Mouse (Mus musculus) erythroblast, embryonic 14.5 days (primary cell): Measurements from ENCODE around the gene Atg10. TPM values are rescaled to one million over a fixed set of nuclear protein-coding genes. Genes with fewer than 3 reads are reported as not detected.

Experiments used
- H3K27me3 ChIP-seq: 2 replicates; pipeline ENCODE4 v1.6.1; 2012; ENCODE audit warnings: inconsistent platforms; ENCODE audit not compliant: control insufficient read depth
- H3K36me3 ChIP-seq: 2 replicates; pipeline ENCODE4 v1.6.1; 2012; ENCODE audit warnings: mild to moderate bottlenecking, inconsistent platforms; ENCODE audit not compliant: control insufficient read depth
- H3K4me1 ChIP-seq: 2 replicates; pipeline ENCODE4 v1.6.1; 2012; ENCODE audit warnings: inconsistent platforms; ENCODE audit not compliant: control insufficient read depth
- H3K4me3 ChIP-seq: replicated peaks from 2 replicates; pipeline ENCODE3; 2012; ENCODE audit warnings: moderate library complexity, mild to moderate bottlenecking, inconsistent platforms
- H3K9me3 ChIP-seq: 2 replicates; pipeline ENCODE4 v1.6.1; 2012; ENCODE audit warnings: low read length, inconsistent platforms, mixed read lengths; ENCODE audit not compliant: control insufficient read depth
- GATA1 ChIP-seq: IDR thresholded peaks from 2 replicates; pipeline ENCODE4 v1.6.1; 2012; ENCODE audit warnings: low read length, inconsistent platforms, mixed read lengths
- TAL1 ChIP-seq: IDR thresholded peaks from 3 replicates; pipeline ENCODE4 v1.6.1; 2012; ENCODE audit warnings: low read length, inconsistent platforms, mixed read lengths
- polyA plus RNA-seq: library from polyadenylated mRNA; stranded (reverse); fragments of >175 nt; gene quantifications from 2 replicates; pipeline ENCODE4 v1.2.3, GENCODE M21; 2012

Gene Atg10
- polyA plus RNA-seq, 1 experiment: not detected

DNA sequence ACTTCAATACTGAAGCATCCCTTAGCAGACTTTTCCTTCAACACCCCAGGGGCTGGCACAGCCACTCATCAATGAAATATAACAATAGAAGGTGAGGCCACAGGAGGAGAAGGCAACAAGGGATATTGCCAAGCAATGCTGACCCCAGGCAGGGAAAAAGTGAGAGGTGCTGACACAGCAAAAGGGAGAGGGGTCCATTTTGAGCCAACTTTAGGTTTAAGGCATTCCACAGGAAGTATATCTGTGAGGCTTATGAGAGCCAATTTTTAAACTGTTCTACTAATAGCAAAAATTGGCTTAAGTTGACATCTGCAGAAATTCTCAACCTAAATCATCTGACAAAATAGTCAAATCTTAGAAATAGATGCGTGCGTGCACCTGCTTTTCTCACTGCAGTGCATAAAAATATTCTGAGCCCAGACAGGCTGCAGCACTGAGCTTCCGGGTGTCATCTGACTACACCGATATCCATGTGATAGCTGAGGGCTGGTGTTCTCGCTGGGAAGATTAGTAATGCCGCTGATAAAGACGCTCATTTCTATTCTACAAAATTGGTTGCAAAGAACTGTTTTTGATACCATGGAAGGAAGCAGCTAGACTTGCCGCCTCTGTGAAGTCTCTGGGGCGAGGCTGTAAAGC, 116.3 kb downstream of the Atg10 start:
- Histone ChIP-seq H3K9me3 (no peaks in the 10 kb centered on the region), H3K4me1 (no peaks in the 10 kb centered on the region), H3K36me3 (no peaks in the 10 kb centered on the region), H3K4me3 (no peak overlapping the region), H3K27me3 (no peaks in the 10 kb centered on the region)
- TF ChIP-seq TAL1: no peak
- TF ChIP-seq GATA1: no peak

DNA sequence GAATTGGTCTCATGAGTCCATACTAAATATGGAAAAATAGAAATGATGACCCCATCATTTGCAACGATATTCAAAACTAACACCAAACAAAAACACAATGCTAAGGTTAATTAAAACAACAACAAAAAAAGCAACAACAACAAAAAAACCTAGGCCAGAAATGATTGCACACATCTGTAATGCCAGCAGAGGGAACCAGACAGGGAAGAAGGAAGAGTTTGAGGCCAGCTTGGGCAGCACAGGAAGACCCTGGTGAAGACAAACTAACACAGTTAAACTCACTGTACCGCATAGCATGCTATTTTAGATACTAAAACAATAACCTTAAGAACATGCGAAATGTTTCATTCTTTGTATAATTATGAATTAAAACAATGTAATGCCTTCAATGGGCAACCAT, 121.5 kb downstream of the Atg10 start:
- Histone ChIP-seq H3K36me3 (no peaks in the 10 kb centered on the region), H3K4me1 (no peaks in the 10 kb centered on the region), H3K27me3 (no peaks in the 10 kb centered on the region), H3K4me3 (no peak overlapping the region), H3K9me3 (no peaks in the 10 kb centered on the region)
- no peak for TF ChIP-seq TAL1
- TF ChIP-seq GATA1: no peak

- TF ChIP-seq TAL1 (no peak), GATA1 (no peak)
- Histone ChIP-seq H3K36me3 (no peaks in the 10 kb centered on the region), H3K27me3 (no peaks in the 10 kb centered on the region), H3K4me1 (no peaks in the 10 kb centered on the region), H3K4me3 (no peak overlapping the region), H3K9me3 (no peaks in the 10 kb centered on the region)
These were observed 123.4 kb downstream of the Atg10 start for GRCm38 (mm10) chr13:91100417-91100816.

GRCm38 (mm10) chr13:91094851-91095250, 128.9 kb downstream of the Atg10 start:
- TF ChIP-seq GATA1: no peak
- TF ChIP-seq TAL1: no peak
- no peaks in the 10 kb centered on the region for H3K4me1 ChIP-seq

DNA sequence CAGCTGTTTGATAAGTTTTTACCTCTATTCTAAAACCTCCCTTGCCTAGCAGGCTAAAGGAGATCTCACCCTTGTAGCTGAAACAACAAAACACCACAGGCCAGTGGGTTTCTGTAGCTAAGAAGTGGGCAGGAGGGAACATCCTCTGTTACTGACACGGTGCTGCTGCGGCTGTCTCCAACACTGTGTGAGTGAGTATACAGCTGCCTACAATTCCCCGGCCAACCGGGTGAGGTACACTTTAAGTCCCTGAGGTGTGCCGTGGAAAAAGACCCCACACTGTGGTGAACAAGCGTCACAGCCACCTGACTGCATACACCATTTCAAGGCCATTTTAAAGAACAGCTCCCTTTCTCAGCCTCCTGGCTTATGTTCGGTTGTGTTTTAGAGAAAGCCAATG, 129.6 kb downstream of the Atg10 start:
- no peaks in the 10 kb centered on the region for H3K27me3 ChIP-seq

More at GRCm38 (mm10) chr13:91094851-91095250, 128.9 kb downstream of the Atg10 start:
- Histone ChIP-seq H3K4me3 (no peak overlapping the region), H3K36me3 (no peaks in the 10 kb centered on the region), H3K27me3 (no peaks in the 10 kb centered on the region), H3K9me3 (no peaks in the 10 kb centered on the region; the same call in 1 of the 2 replicates)

GRCm38 (mm10) chr13:91093610-91094009, 130.2 kb downstream of the Atg10 start:
- Histone ChIP-seq H3K4me3 (no peak overlapping the region), H3K27me3 (no peaks in the 10 kb centered on the region), H3K4me1 (no peaks in the 10 kb centered on the region), H3K36me3 (no peaks in the 10 kb centered on the region), H3K9me3 (no peaks in the 10 kb centered on the region; the same call in 1 of the 2 replicates)
- no peak for TF ChIP-seq TAL1
- no peak for TF ChIP-seq GATA1

More for the DNA sequence above, 129.6 kb downstream of the Atg10 start:
- Histone ChIP-seq H3K4me1 (no peaks in the 10 kb centered on the region), H3K36me3 (no peaks in the 10 kb centered on the region), H3K4me3 (no peak overlapping the region), H3K9me3 (no peaks in the 10 kb centered on the region; the same call in 1 of the 2 replicates)
- no peak for TF ChIP-seq GATA1
- no peak for TF ChIP-seq TAL1

GRCm38 (mm10) chr13:91093162-91093561, 130.6 kb downstream of the Atg10 start:
- H3K4me3 ChIP-seq: no peak overlapping the region
- no peaks in the 10 kb centered on the region for H3K4me1 ChIP-seq
- H3K9me3 ChIP-seq: no peaks in the 10 kb centered on the region; the same call in 1 of the 2 replicates
- no peaks in the 10 kb centered on the region for H3K36me3 ChIP-seq
- H3K27me3 ChIP-seq: no peaks in the 10 kb centered on the region
- TF ChIP-seq GATA1 (no peak), TAL1 (no peak)

DNA sequence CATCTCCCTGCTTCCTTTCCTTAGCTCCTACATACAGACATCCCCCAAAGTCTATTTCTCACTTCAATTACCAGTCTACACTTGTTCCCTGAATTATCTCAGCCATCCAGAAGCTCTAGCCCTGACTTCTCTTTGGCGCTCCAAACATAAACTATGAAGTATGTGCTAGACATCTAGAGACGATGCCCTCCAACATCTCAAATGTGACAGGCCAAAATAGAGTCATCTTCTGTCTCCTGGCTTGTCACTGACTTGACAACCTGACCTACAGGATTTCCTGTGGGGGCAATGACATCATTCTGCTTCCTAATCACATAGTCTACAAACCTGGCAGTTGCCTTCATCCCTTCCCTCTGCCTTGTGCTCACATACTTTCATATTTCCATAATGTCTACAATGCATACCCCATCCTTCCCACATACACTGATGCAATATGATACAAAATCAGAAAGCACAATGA, 132.0 kb downstream of the Atg10 start:
- Histone ChIP-seq H3K36me3 (no peaks in the 10 kb centered on the region), H3K4me3 (no peak overlapping the region), H3K27me3 (no peaks in the 10 kb centered on the region), H3K9me3 (no peaks in the 10 kb centered on the region; the same call in 1 of the 2 replicates), H3K4me1 (no peaks in the 10 kb centered on the region)
- TF ChIP-seq TAL1 (no peak), GATA1 (no peak)

- Histone ChIP-seq H3K27me3 (no peaks in the 10 kb centered on the region), H3K36me3 (no peaks in the 10 kb centered on the region), H3K4me1 (no peaks in the 10 kb centered on the region), H3K9me3 (no peaks in the 10 kb centered on the region; the same call in 1 of the 2 replicates), H3K4me3 (no peak overlapping the region)
- no peak for TF ChIP-seq GATA1
- TF ChIP-seq TAL1: no peak
These were observed 132.7 kb downstream of the Atg10 start for GRCm38 (mm10) chr13:91090861-91091730.
